Mouse (Mus musculus) thymus, postnatal 36 days (tissue): ENCODE results near the gene Hnf4a.
A peak's percentile ranks its signal among the peaks of the same experiment; 100 is the strongest.
"Not testable (repeated sequence)": the region's sequence is repeated elsewhere in the genome, so short reads cannot be mapped to it uniquely, and the experiment has no call there.

ENCODE experiments used
- DNase-seq, 2 experiments: peaks; one replicate each; pipeline ENCODE4 v3.0.0; 2022; ENCODE audit warnings: mixed read lengths in 2 of 2

The Hnf4a gene

DNA sequence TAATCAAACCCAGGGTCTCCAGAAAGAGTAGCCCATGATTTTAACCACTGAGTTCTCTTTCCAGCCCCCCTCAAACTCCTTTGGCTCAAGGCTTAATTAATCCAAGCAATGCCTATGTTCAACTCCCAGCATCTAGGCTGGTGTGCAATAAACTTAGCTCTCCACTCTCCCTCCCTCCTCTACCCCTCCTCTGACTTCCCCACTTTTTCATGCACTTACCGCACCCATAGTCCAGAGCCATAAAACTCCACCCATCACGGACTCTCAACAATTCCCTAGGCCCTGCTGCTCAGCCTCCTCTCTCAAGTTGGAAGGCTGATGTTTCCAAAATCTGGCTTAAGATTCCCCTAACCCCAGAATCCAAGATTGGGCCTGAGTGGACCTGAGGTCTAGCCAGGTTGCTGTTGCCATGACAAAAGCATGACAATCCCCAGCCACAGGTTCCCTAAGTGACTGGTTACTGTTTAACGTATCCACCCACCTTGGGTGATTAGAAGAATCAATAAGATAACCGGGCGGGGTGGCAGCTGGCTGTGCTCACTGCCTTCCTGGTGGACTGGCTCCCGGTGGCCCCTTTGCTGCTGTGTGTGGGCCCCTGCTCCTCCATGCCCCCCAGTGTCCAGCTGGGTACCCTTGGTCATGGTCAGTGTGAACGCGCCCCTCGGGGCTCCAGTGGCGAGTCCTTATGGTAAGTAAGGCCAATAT is at the start of gene Hnf4a:
Gene Hnf4a, plus strand, starts transcription at position 509 of the 705 bp plus-strand sequence.
- no peak for DNase-seq

- no peak for DNase-seq
Measured at GRCm38 (mm10) chr2:163458539-163459265, 47.9 kb upstream of the Hnf4a start.

DNA sequence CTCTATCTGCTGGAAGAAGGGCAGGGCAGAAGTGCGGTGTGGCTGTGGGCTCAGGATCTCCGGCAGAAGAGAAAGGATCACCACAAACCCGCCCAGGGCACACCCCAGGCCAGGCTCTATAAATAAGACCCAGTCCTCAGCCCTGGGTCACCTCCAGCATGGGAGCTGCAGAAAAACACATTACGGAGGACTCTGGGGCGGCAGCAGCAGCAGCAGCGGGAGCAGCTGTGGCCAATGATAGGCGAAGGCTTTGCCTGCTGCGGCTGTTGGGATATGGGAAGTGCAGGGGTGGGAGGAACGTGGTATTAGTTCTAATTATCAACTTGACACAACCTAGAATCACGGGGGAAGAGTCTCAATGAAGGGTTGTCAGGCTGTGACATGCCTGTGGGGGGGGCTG is 47.2 kb upstream of the Hnf4a start:
- no peak for DNase-seq

DNA sequence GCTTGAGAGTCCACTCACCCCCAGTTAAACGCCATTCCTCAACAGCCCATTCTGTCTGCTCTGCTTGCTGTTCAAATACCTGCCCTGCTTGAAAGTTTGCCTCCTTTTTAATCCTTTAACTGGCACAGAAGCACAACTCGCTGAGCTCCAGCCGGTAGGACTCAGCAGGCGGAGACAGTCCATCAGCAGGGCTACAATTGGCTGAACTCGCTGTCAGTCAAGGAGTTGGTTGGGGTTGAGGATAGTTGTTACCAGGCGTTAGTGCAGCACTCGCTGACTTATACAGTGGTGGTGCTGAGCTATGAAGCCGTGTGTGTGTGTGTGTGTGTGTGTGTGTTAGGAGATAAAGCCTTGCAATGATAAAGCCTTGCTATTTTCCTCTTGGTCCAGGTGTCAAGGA is 46.0 kb upstream of the Hnf4a start:
- no peak for DNase-seq

GRCm38 (mm10) chr2:163461307-163461706 is 45.3 kb upstream of the Hnf4a start:
- not testable (repeated sequence) for DNase-seq

GRCm38 (mm10) chr2:163462386-163462785 is 44.2 kb upstream of the Hnf4a start:
- no peak for DNase-seq

GRCm38 (mm10) chr2:163462801-163463200 is 43.8 kb upstream of the Hnf4a start:
- no peak for DNase-seq

DNA sequence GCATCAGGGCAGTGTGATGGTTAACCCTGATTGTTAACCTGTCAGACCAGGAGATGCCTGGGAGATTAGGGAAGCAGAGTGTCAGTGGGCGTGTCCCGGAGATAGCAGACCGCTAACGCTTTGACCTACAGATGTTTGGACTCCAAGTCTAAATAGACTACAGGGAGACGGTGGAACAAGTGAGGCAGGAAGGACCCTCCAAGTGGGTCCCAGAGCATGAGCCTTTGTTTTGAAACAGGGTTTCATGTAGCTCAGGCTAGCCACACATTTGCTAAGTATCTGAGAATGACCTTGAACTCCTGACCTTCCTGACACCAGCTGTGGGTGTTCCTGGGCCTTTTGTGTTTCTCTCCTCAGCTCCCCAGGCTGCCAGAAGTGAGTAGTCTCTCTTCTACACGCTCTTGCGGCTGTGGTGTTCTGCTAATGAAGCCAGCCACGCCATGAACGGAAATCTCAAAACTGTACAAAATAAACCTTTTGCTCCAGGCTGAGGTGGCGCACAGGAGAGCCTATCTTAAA is 43.3 kb upstream of the Hnf4a start:
- no peak for DNase-seq

DNA sequence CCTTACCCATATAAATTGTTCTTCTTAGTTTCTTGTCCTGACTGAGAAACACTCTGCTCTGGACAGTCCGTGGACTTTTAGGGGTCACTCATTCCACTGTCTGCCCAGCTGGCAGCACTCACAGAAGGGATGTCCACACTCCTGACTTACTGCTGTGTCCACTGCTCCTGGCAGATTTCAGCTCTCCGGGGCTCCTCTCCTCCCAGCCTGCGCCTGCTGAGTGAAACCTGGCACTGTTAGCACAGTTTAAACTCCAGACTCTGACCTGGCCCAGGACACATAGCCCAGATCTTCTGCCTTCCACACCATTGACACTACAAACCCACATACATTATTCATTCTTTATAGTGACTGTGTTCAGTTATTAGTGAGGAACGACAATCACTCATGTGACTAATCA is 42.6 kb upstream of the Hnf4a start:
- no peak for DNase-seq

DNA sequence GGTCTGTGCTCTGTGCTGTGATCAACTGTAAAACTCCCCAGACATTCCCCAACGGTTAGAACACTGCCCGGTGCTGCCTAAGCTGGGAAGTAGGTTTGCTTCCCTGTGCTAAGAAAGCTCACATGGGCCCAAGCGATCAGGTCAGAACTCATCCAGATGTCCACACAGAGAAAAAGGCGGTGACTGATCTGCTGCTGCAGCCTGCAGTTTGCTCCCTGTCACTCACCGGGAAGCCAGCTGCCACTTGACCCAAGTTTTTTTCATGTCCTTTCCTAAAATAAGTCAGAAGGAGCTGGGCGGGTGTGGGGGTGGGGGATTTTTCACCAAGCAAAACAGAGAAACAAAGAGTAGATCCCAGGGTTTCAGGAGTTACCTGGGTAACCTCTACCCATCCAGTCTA is 42.0 kb upstream of the Hnf4a start:
- DNase-seq = no peak

DNA sequence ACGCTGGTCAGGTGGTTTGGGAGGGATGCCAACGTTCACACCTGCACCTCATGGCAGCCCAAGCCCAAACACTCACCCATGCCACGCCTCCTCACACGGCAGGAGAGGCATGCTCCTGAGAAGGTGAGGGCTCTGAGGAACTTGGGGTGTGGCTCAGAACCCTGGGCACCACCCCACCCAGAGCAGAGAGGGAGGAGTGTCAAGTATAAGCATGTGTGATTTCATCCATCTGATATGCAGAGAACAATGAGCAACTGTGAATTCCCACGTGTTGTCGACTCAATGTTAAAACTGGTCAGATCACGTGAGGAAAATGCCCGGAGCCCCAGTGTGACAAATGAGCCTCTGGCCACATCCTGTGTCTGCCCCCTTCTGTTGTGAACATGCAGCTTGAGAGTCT is 39.8 kb upstream of the Hnf4a start:
- DNase-seq = no peak

- DNase-seq = no peak
Measured at GRCm38 (mm10) chr2:163467585-163467984, 39.0 kb upstream of the Hnf4a start.

- no peak for DNase-seq
Measured at GRCm38 (mm10) chr2:163468866-163469265, 37.7 kb upstream of the Hnf4a start.

- DNase-seq = no peak
Measured at GRCm38 (mm10) chr2:163469711-163470110, 36.9 kb upstream of the Hnf4a start.

DNA sequence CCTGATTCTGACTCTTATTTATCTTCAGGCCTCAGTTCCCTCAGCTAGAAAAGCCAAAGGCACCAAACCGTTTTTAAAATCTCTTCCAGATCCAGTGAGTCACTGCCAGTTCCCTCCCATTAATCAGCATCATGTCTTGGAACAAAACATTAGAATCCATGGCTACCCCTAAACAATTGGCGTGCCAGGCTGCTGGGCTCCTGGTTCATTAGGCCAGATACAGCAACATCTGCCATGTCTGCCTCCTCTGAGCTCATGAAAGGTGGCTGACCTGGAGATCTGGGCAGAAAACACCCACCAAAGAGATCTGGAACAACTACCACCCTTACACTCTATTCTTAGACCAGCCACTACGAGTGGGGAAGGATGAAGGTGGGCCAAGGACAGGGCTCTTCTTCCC is 35.5 kb upstream of the Hnf4a start:
- no peak for DNase-seq

DNA sequence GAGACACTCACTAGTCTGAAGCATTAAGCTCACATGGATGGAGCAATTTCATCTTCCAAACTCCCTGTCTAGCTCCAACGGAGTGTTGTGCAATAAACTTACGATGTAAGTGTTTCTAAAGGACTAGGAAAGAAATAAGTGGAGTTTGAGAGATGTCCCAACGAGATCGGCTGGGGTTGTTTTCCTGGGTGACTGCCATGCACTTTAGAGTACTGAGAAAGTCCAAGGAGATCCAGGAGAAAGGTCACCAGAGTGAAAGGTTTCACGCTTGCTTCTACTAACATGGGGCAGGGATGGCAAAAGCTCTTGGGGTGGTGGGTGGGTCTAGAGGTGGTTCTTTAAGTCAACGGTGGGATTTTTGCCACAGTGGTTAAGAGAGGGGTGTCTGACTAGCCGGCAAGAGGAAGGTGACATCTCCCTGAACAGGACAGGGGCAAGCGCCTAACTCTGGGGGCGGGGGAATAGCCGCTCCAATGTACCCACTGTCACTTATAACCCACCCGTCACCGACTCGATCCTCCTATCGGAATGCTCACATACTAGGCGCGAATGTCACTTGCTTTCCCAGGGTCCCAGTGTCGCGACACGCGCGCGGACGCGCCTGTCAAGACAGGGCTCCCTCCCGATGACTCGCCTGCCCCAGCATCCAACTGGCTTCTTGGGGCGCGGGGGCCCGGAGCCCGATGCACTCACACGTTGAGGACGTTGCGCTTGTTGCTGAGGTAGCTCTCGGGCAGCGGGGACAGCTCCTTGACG is 34.7 kb upstream of the Hnf4a start:
- DNase-seq = no peak

- peak; percentile 95 to 96 for DNase-seq
Measured at GRCm38 (mm10) chr2:163472466-163472851, 34.1 kb upstream of the Hnf4a start, which contains the start of gene Fitm2. Gene Fitm2 (minus strand): TSS chr2:163472629.

DNA sequence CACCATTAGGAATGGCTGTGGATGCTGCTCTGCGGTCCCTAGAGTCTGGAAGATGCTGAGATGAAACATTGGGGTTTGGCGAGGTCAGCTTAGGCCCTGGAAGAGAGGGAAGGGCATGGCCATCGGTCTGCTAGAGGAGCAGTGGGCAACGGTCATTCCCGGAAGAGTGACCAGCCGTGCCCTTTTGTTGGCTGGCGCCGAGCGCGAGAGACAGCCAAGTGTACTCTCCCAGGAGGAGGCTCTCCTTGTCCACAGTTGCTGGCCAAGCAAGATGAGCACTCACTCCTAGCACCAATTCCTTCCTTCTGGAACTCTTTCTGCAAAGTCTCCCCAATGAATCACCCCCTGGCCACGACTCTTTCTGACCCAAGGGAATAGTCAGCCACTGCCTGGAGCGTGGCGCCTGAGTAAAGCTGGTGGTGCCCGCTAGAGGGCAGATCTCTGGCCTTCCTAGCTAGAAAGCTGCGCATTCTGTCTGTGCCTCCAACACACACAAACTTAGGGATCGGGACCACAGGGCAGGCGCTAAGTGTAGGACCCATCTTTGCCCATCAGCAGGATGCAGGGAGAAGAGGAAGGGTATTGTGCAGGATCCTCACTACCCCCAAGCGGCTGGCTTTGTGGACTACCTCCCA is 26.3 kb upstream of the Hnf4a start:
- no peak for DNase-seq

DNA sequence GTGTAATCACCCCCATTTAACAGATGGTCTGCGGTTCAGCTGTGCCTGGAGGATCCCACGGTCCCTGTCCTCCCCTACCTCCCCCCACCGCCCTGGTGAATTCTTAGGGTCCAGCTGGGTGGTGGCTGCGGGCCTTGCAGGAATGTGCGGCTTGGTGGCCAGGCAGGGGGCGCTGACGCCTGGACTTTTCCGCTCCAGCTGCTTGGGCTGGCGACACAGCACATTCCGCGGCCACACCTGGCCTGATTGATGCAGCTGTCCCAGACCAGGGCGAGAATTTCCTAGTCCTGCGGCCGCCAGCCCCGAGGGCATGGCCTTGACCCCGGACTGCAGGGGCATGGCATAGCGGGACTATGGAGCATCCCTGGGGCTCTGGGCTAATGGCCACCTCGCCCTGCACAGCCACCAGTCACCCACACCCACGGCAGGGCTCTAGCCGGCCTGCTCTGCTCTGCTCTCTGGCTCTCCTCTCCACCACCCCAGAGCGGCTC is 25.0 kb upstream of the Hnf4a start:
- no peak for DNase-seq

GRCm38 (mm10) chr2:163487360-163487759 is 19.2 kb upstream of the Hnf4a start:
- DNase-seq = no peak

- no peak for DNase-seq
Measured at GRCm38 (mm10) chr2:163489725-163490291, 16.8 kb upstream of the Hnf4a start.

DNA sequence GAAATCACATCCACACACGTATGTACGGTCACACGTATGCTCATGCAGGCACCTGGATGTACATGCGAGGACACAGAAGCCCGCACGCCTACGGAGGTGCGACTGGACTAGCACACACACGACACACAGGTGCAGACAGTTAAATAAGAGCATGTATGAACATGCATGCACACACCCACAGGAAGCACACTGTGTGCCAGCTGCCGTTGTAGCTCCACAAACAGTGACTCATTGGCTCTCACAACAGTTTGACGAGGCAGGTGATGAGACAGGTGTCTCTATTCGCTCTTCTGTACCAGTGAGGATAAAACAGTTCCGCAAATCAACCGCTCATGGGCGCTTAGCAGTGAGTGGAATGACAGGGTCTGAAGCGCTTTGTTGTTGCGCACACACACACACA is 16.0 kb upstream of the Hnf4a start:
- DNase-seq = no peak
